Mouse (Mus musculus) thymus, postnatal 14 days (tissue): Measurements from ENCODE around the gene Abca4.

Experiments
- DNase-seq: peaks from one replicate; pipeline ENCODE4 v3.0.0; 2021

The Abca4 gene

GRCm38 (mm10) chr3:122111141-122111981 is 67.1 kb downstream of the Abca4 start:
- DNase-seq, result no peak

- no peak for DNase-seq
Measured at GRCm38 (mm10) chr3:122118651-122119214, 74.5 kb downstream of the Abca4 start.

GRCm38 (mm10) chr3:122119733-122120132 is 75.5 kb downstream of the Abca4 start:
- DNase-seq, result no peak

- DNase-seq, result no peak
Measured at GRCm38 (mm10) chr3:122120217-122120616, 76.0 kb downstream of the Abca4 start.

GRCm38 (mm10) chr3:122122127-122122663 is 78.0 kb downstream of the Abca4 start:
- peak; percentile 70 for DNase-seq

GRCm38 (mm10) chr3:122122838-122123237 is 78.6 kb downstream of the Abca4 start:
- no peak for DNase-seq

- peak; percentile 9 for DNase-seq
Measured at GRCm38 (mm10) chr3:122128999-122129493, 84.8 kb downstream of the Abca4 start.

- no peak for DNase-seq
Measured at GRCm38 (mm10) chr3:122130771-122131170, 86.5 kb downstream of the Abca4 start.

GRCm38 (mm10) chr3:122131633-122132032 is 87.4 kb downstream of the Abca4 start:
- DNase-seq, result peak; percentile 9

GRCm38 (mm10) chr3:122133255-122133654 is 89.0 kb downstream of the Abca4 start:
- DNase-seq, result no peak

GRCm38 (mm10) chr3:122133840-122134239 is 89.6 kb downstream of the Abca4 start:
- no peak for DNase-seq

GRCm38 (mm10) chr3:122140589-122141400 is 96.6 kb downstream of the Abca4 start:
- peak; percentile 39 for DNase-seq

GRCm38 (mm10) chr3:122142256-122142922 is 98.1 kb downstream of the Abca4 start:
- no peak for DNase-seq

- no peak for DNase-seq
Measured at GRCm38 (mm10) chr3:122143432-122143831, 99.2 kb downstream of the Abca4 start.

- DNase-seq, result no peak
Measured at GRCm38 (mm10) chr3:122145430-122145829, 101.2 kb downstream of the Abca4 start.

GRCm38 (mm10) chr3:122150836-122151235 is 106.6 kb downstream of the Abca4 start:
- DNase-seq, result no peak

- no peak for DNase-seq
Measured at GRCm38 (mm10) chr3:122152431-122152830, 108.2 kb downstream of the Abca4 start.

GRCm38 (mm10) chr3:122154080-122154479 is 109.8 kb downstream of the Abca4 start:
- no peak for DNase-seq

GRCm38 (mm10) chr3:122159447-122159846 is 115.2 kb downstream of the Abca4 start:
- no peak for DNase-seq

GRCm38 (mm10) chr3:122169616-122170178 is 125.5 kb downstream of the Abca4 start:
- DNase-seq, result peak; percentile 54

- DNase-seq, result no peak
Measured at GRCm38 (mm10) chr3:122170621-122171309, 126.5 kb downstream of the Abca4 start.
